Mouse (Mus musculus) heart, embryonic 12.5 days (tissue): Measurements from ENCODE around the gene Rusc2. TPM values are rescaled to one million over a fixed set of nuclear protein-coding genes. Genes with fewer than 3 reads are reported as not detected.

Experiments
- ATAC-seq: fragments of 200-750 bp; cut with Nextera tagmentation; 2 replicates; pipeline ENCODE4 v1.8.0; 2017; ENCODE audit warnings: moderate TSS enrichment, moderate library complexity; ENCODE audit not compliant: insufficient number of reproducible peaks, low FRiP score
- H3K27ac ChIP-seq: fragments of 300-500 bp; sonication (generic); 2 replicates; pipeline ENCODE4 v1.5.1; 2016; ENCODE audit warnings: mild to moderate bottlenecking, moderate library complexity; ENCODE audit not compliant: poor library complexity, severe bottlenecking
- H3K27me3 ChIP-seq: fragments of 300-500 bp; sonication (generic); replicated peaks from 2 replicates; pipeline ENCODE4 v1.6.1; 2016; ENCODE audit warnings: mild to moderate bottlenecking, moderate library complexity
- H3K36me3 ChIP-seq: fragments of 300-500 bp; sonication (generic); 2 replicates; pipeline ENCODE4 v1.6.1; 2016; ENCODE audit warnings: mild to moderate bottlenecking, moderate library complexity
- H3K4me1 ChIP-seq: fragments of 300-500 bp; sonication (generic); replicated peaks from 2 replicates; pipeline ENCODE4 v1.6.1; 2016; ENCODE audit warnings: mild to moderate bottlenecking
- H3K4me2 ChIP-seq: fragments of 300-500 bp; sonication (generic); 2 replicates; pipeline ENCODE4 v1.6.1; 2016; ENCODE audit warnings: mild to moderate bottlenecking, moderate library complexity
- H3K4me3 ChIP-seq: fragments of 300-500 bp; sonication (generic); 2 replicates; pipeline ENCODE4 v1.5.1; 2016; ENCODE audit warnings: mild to moderate bottlenecking
- H3K9ac ChIP-seq: fragments of 300-500 bp; sonication (generic); 2 replicates; pipeline ENCODE4 v1.6.1; 2016; ENCODE audit warnings: mild to moderate bottlenecking, moderate library complexity
- H3K9me3 ChIP-seq: fragments of 300-500 bp; sonication (generic); replicated peaks from 2 replicates; pipeline ENCODE4 v1.6.1; 2016; ENCODE audit warnings: mild to moderate bottlenecking, moderate library complexity
- WGBS: fragments of 180-500 bp; shearing (Covaris S2); methylation state at CpG from one replicate; pipeline ENCODE4 v1.1.7; 2016; 5-methylcytosine and 5-hydroxymethylcytosine counted together
- polyA plus RNA-seq: library from polyadenylated mRNA; unstranded; fragments of >200 nt; fragmentation: Nextera tagmentation; extraction: Ambion mirVana; gene quantifications from 2 replicates; pipeline ENCODE4 v1.2.1, GENCODE M21; 2016

Rusc2 gene
- polyA plus RNA-seq, 1 experiment from 2014 or later: 14.1 TPM

GRCm38 (mm10) chr4:43399391-43400131 is 17.8 kb downstream of the Rusc2 start:
- WGBS: 46% methylated on average over 31 of the region's 31 CpGs
- ATAC-seq: peak; percentile 54; the same call in 1 of the 2 replicates
- Histone ChIP-seq H3K27me3 (no peaks in the 10 kb centered on the region), H3K9me3 (no peaks in the 10 kb centered on the region), H3K36me3 (no peaks in the 10 kb centered on the region), H3K9ac (peak overlapping the region; percentile 53), H3K4me1 (peaks cover 58% of the 10 kb centered on the region), H3K27ac (peak overlapping the region; percentile 95), H3K4me3 (peak overlapping the region; percentile 11; the same call in 1 of the 2 replicates), H3K4me2 (peak overlapping the region; percentile 60)

GRCm38 (mm10) chr4:43400976-43401375 is 19.2 kb downstream of the Rusc2 start:
- Histone ChIP-seq H3K4me2 (peak overlapping the region; percentile 16; the same call in 1 of the 2 replicates), H3K9ac (0 out of 2 replicates have a peak overlapping the region, but pooled peaks have one; percentile 20), H3K27ac (peak overlapping the region; percentile 22), H3K4me1 (peaks cover 54% of the 10 kb centered on the region), H3K27me3 (no peaks in the 10 kb centered on the region), H3K4me3 (no peak overlapping the region), H3K36me3 (no peaks in the 10 kb centered on the region), H3K9me3 (no peaks in the 10 kb centered on the region)
- ATAC-seq: no peak
- 36% methylated on average over 10 of the region's 10 CpGs for WGBS

- Histone ChIP-seq H3K4me2 (peak overlapping the region; percentile 16; the same call in 1 of the 2 replicates), H3K9ac (0 out of 2 replicates have a peak overlapping the region, but pooled peaks have one; percentile 20), H3K4me1 (peaks cover 56% of the 10 kb centered on the region), H3K27me3 (no peaks in the 10 kb centered on the region), H3K9me3 (no peaks in the 10 kb centered on the region), H3K36me3 (no peaks in the 10 kb centered on the region), H3K4me3 (no peak overlapping the region), H3K27ac (peak overlapping the region; percentile 22)
- no peak for ATAC-seq
- 79% methylated on average over 10 of the region's 10 CpGs for WGBS
Measured at GRCm38 (mm10) chr4:43401486-43401885, 19.7 kb downstream of the Rusc2 start.

DNA sequence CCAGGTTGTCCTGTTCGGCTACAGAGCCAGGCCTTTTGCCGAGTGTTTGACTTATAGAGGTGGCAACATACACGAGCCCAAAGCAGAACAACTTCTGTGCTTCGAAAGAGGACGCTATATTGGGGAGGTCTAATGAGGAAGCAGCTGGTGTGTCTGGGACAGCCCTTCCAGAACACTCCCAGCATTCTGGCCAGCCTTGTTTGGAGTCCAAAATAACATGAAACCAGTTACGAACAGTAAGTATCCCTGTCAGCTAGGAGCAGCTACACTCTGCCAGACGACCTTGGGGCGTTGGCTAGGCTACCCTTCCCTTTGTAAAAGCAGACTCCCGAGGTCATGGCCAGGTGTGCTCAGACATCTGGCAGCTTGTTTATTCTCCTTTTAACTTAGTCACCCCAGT is 20.4 kb downstream of the Rusc2 start:
- Histone ChIP-seq H3K9ac (no peak overlapping the region), H3K27ac (0 out of 2 replicates have a peak overlapping the region, but pooled peaks have one; percentile 1), H3K36me3 (no peaks in the 10 kb centered on the region), H3K4me3 (no peak overlapping the region), H3K4me1 (peaks cover 62% of the 10 kb centered on the region), H3K9me3 (no peaks in the 10 kb centered on the region), H3K27me3 (no peaks in the 10 kb centered on the region), H3K4me2 (no peak overlapping the region)
- 63% methylated on average over 9 of the region's 9 CpGs for WGBS
- no peak for ATAC-seq

DNA sequence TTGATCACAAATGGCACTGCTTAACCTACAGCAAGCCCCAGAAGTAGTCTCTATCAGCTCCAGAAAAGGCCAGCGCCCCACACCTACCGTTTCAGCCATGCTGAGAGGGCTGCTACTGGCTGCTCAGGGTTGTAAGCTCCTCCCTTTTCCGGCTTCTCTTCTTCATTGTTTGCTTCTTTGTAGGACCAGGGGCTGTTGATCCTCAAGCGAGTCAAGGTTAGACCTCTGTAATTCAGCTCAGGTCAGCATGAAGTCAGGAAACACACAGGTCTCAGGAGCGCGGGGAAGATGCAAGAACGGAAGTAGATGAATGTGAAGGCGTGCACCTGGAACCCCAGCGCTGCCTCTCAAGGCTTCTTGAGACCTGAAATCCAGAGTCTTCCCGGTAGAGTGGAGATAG is 22.9 kb downstream of the Rusc2 start:
- Histone ChIP-seq H3K36me3 (0 out of 2 replicates have a peak, but pooled peaks cover 6% of the 10 kb centered on the region), H3K27ac (no peak overlapping the region), H3K4me1 (peaks cover 50% of the 10 kb centered on the region), H3K9me3 (no peaks in the 10 kb centered on the region), H3K4me3 (no peak overlapping the region), H3K27me3 (no peaks in the 10 kb centered on the region), H3K4me2 (no peak overlapping the region), H3K9ac (no peak overlapping the region)
- no peak for ATAC-seq
- WGBS: 88% methylated on average over 10 of the region's 10 CpGs

DNA sequence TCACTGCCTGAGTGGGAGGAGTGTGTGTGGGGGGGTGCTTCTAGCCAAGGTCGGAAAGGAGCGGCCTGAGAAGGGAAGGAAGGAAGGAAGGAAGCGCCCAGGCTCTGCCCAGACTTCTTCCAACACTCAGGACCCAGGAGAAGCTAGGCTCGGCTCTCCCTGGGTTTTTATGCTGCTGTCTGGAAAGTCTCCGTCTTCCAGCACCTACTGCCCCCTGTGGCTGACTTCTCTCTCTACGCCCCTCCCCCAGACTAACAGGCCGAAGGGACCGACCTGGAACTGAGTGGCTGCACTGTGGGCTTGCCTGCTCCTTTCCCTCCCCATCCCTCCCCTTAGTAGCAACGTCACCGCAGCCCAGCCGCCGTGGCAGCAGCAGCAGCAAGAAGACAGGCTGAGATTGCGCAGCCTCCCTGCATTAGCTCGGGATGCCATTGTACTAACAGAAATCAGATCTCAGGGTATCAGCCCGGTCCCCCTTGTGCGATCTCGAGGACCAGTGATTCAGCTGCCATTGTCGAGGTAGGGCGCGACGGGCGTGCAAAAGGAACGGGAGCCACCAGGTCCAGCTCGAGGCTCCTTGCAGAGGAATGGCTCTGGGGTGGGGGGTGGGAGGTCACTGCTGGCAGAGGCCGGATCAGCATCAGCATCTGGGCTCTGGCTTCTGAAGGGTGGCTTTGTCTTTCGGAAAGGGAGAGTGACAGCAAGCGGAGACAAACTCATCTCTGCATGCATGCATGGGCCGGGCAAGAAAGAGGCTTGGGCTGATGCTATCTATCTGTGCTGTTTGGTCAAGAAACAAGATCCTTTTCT is 24.6 kb downstream of the Rusc2 start:
- Histone ChIP-seq H3K4me2 (peak overlapping the region; percentile 86), H3K36me3 (0 out of 2 replicates have a peak, but pooled peaks cover 6% of the 10 kb centered on the region), H3K4me1 (peaks cover 34% of the 10 kb centered on the region), H3K4me3 (peak overlapping the region; percentile 55), H3K9me3 (no peaks in the 10 kb centered on the region), H3K9ac (peak overlapping the region; percentile 81), H3K27ac (peak overlapping the region; percentile 89), H3K27me3 (no peaks in the 10 kb centered on the region)
- 1% methylated on average over 28 of the region's 28 CpGs for WGBS
- peak; percentile 91 for ATAC-seq

GRCm38 (mm10) chr4:43407071-43407920 is 25.5 kb downstream of the Rusc2 start:
- 0 out of 2 replicates have a peak, but pooled peaks cover 6% of the 10 kb centered on the region for H3K36me3 ChIP-seq
- H3K4me2 ChIP-seq: peak overlapping the region; percentile 86
- H3K4me3 ChIP-seq: peak overlapping the region; percentile 55
- peak overlapping the region; percentile 81 for H3K9ac ChIP-seq
- H3K9me3 ChIP-seq: no peaks in the 10 kb centered on the region
- H3K27me3 ChIP-seq: no peaks in the 10 kb centered on the region
- peak overlapping the region; percentile 89 for H3K27ac ChIP-seq
- no peak for ATAC-seq
- H3K4me1 ChIP-seq: peaks cover 27% of the 10 kb centered on the region
- 58% methylated on average over 12 of the region's 12 CpGs for WGBS

DNA sequence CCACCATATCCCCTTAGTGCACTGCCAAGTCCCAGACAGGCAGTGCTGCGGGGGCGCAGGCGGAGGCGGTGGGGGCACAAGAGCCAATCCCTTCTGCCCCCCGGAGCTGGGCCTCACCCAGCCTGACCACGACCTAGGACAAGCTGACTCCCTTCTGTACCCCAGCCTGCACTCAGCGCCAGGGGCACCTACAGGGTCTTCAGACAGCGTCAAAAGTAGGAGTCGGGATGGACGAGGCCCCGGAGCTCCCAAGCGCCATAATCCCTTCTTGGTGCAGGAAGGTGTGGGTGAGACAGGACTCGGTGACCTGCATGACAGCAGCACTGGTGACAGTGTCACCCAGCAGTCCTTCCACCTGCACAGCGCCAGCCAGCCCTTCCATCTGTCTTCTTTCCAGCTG is 33.0 kb downstream of the Rusc2 start:
- 89% methylated on average over 14 of the region's 14 CpGs for WGBS
- Histone ChIP-seq H3K9me3 (no peaks in the 10 kb centered on the region), H3K4me2 (no peak overlapping the region), H3K36me3 (peaks cover 39% of the 10 kb centered on the region), H3K27me3 (no peaks in the 10 kb centered on the region), H3K27ac (no peak overlapping the region), H3K4me1 (peaks cover 35% of the 10 kb centered on the region), H3K4me3 (no peak overlapping the region), H3K9ac (no peak overlapping the region)
- ATAC-seq: no peak

- WGBS: 77% methylated on average over 29 of the region's 29 CpGs
Measured at GRCm38 (mm10) chr4:43415221-43416070, 33.7 kb downstream of the Rusc2 start.

DNA sequence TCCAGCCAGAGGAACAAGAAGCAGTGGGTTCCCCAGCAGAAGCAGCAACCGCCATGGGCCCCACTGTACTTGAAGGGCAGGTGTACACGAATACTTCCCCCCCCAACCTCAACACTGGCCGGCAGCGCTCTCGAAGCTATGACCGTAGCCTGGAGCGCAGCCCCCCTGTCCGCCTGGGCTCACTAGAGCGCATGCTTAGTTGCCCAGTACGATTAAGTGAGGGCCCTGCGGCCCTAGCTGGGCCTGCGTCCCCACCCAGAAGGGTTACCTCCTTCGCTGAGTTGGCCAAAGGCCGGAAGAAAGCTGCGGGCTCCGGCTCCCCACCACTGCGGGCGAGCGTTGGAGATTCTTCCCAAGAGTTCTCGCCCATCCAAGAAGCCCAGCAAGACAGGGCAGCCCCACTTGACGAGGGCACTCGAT is 34.3 kb downstream of the Rusc2 start:
- peaks cover 40% of the 10 kb centered on the region for H3K4me1 ChIP-seq
- no peak overlapping the region for H3K27ac ChIP-seq
- no peak overlapping the region for H3K4me3 ChIP-seq
- peaks cover 39% of the 10 kb centered on the region for H3K36me3 ChIP-seq
- no peaks in the 10 kb centered on the region for H3K27me3 ChIP-seq
- H3K9me3 ChIP-seq: no peaks in the 10 kb centered on the region
- 91% methylated on average over 22 of the region's 22 CpGs for WGBS
- no peak overlapping the region for H3K9ac ChIP-seq
- no peak for ATAC-seq
- no peak overlapping the region for H3K4me2 ChIP-seq

More at GRCm38 (mm10) chr4:43415221-43416070, 33.7 kb downstream of the Rusc2 start:
- H3K4me3 ChIP-seq: no peak overlapping the region
- no peak overlapping the region for H3K27ac ChIP-seq
- no peaks in the 10 kb centered on the region for H3K9me3 ChIP-seq
- H3K9ac ChIP-seq: no peak overlapping the region
- no peaks in the 10 kb centered on the region for H3K27me3 ChIP-seq
- H3K4me1 ChIP-seq: peaks cover 40% of the 10 kb centered on the region
- ATAC-seq: no peak
- peaks cover 39% of the 10 kb centered on the region for H3K36me3 ChIP-seq
- H3K4me2 ChIP-seq: no peak overlapping the region
